Mouse (Mus musculus): Measurements from ENCODE around the gene Gbgt1. TPM values are rescaled to one million over a fixed set of nuclear protein-coding genes. Genes with fewer than 3 reads are reported as not detected.

Gbgt1 gene
- polyA plus RNA-seq, 1 experiment from 2014 or later: 1.2 TPM

GRCm38 (mm10) chr2:28513431-28514370, 17.0 kb downstream of the Gbgt1 start:
- H3K4me1 ChIP-seq (ENCODE audit: insufficient read depth, low read depth, low read length): peaks cover 17% of the 10 kb centered on the region; the same call in 1 of the 2 replicates
- peak; percentile 57 for DNase-seq (ENCODE audit: low spot score)
- H3K36me3 ChIP-seq (ENCODE audit: insufficient read depth, low read length): no peaks in the 10 kb centered on the region
- WGBS: 6% methylated on average over 38 of the region's 47 CpGs
- H3K9me3 ChIP-seq (ENCODE audit: low read length): no peaks in the 10 kb centered on the region
- peak overlapping the region; percentile 93 for H3K4me2 ChIP-seq (replicated peaks; ENCODE audit: low read depth, low read length)
- H3K4me3 ChIP-seq (ENCODE audit: low read depth, low read length): peak overlapping the region; percentile 52
- no peak for TF ChIP-seq EP300 (IDR thresholded peaks at IDR 0.05)
- no peak for TF ChIP-seq CTCF (IDR thresholded peaks at IDR 0.05)
- peak overlapping the region; percentile 52 for H3K9ac ChIP-seq (replicated peaks; ENCODE audit: low read depth)
- H3K27ac ChIP-seq (ENCODE audit: low read length): peak overlapping the region; percentile 78
- ATAC-seq: peak; percentile 21
- H3K27me3 ChIP-seq (replicated peaks; ENCODE audit: insufficient read depth, low read length): no peaks in the 10 kb centered on the region

GRCm38 (mm10) chr2:28514489-28514888, 17.8 kb downstream of the Gbgt1 start:
- H3K27me3 ChIP-seq (replicated peaks; ENCODE audit: insufficient read depth, low read length): no peaks in the 10 kb centered on the region
- no peaks in the 10 kb centered on the region for H3K36me3 ChIP-seq (ENCODE audit: insufficient read depth, low read length)
- ATAC-seq (0 out of 2 replicates have a peak, but pooled peaks have one; percentile 8), DNase-seq (ENCODE audit: low spot score) (peak; percentile 90)
- WGBS: 18% methylated on average over 5 of the region's 5 CpGs
- no peak overlapping the region for H3K9ac ChIP-seq (replicated peaks; ENCODE audit: low read depth)
- no peaks in the 10 kb centered on the region for H3K9me3 ChIP-seq (ENCODE audit: low read length)
- TF ChIP-seq EP300 (IDR thresholded peaks at IDR 0.05) (no peak), CTCF (IDR thresholded peaks at IDR 0.05) (peak; percentile 96)
- H3K27ac ChIP-seq (ENCODE audit: low read length): no peak overlapping the region
- H3K4me1 ChIP-seq (ENCODE audit: insufficient read depth, low read depth, low read length): peaks cover 17% of the 10 kb centered on the region; the same call in 1 of the 2 replicates
- peak overlapping the region; percentile 93 for H3K4me2 ChIP-seq (replicated peaks; ENCODE audit: low read depth, low read length)
- H3K4me3 ChIP-seq (ENCODE audit: low read depth, low read length): no peak overlapping the region; the same call in 1 of the 2 replicates

GRCm38 (mm10) chr2:28517206-28517909, 20.7 kb downstream of the Gbgt1 start:
- TF ChIP-seq EP300 (IDR thresholded peaks at IDR 0.05) (no peak), CTCF (IDR thresholded peaks at IDR 0.05) (peak; percentile 96)
- no peaks in the 10 kb centered on the region for H3K27me3 ChIP-seq (replicated peaks; ENCODE audit: insufficient read depth, low read length)
- H3K4me1 ChIP-seq (ENCODE audit: insufficient read depth, low read depth, low read length): peaks cover 17% of the 10 kb centered on the region; the same call in 1 of the 2 replicates
- H3K4me3 ChIP-seq (ENCODE audit: low read depth, low read length): no peak overlapping the region
- peak; percentile 78 for ATAC-seq
- H3K36me3 ChIP-seq (ENCODE audit: insufficient read depth, low read length): no peaks in the 10 kb centered on the region
- WGBS: 32% methylated on average over 5 of the region's 5 CpGs
- H3K27ac ChIP-seq (ENCODE audit: low read length): peak overlapping the region; percentile 66
- H3K4me2 ChIP-seq (replicated peaks; ENCODE audit: low read depth, low read length): no peak overlapping the region
- DNase-seq (ENCODE audit: low spot score): peak; percentile 96
- no peak overlapping the region for H3K9ac ChIP-seq (replicated peaks; ENCODE audit: low read depth)
- H3K9me3 ChIP-seq (ENCODE audit: low read length): no peaks in the 10 kb centered on the region

- ATAC-seq (no peak), DNase-seq (ENCODE audit: low spot score) (no peak)
- Histone ChIP-seq H3K4me1 (ENCODE audit: insufficient read depth, low read depth, low read length) (peaks cover 17% of the 10 kb centered on the region; the same call in 1 of the 2 replicates), H3K27ac (ENCODE audit: low read length) (no peak overlapping the region), H3K9ac (replicated peaks; ENCODE audit: low read depth) (no peak overlapping the region), H3K9me3 (ENCODE audit: low read length) (no peaks in the 10 kb centered on the region), H3K36me3 (ENCODE audit: insufficient read depth, low read length) (no peaks in the 10 kb centered on the region), H3K27me3 (replicated peaks; ENCODE audit: insufficient read depth, low read length) (no peaks in the 10 kb centered on the region), H3K4me3 (ENCODE audit: low read depth, low read length) (no peak overlapping the region), H3K4me2 (replicated peaks; ENCODE audit: low read depth, low read length) (no peak overlapping the region)
- 49% methylated on average over 2 of the region's 2 CpGs for WGBS
- no peak for TF ChIP-seq EP300 (IDR thresholded peaks at IDR 0.05)
- no peak for TF ChIP-seq CTCF (IDR thresholded peaks at IDR 0.05)
Observed at GRCm38 (mm10) chr2:28518231-28518630, 21.5 kb downstream of the Gbgt1 start.

GRCm38 (mm10) chr2:28520581-28520980, 23.9 kb downstream of the Gbgt1 start:
- Histone ChIP-seq H3K4me1 (ENCODE audit: insufficient read depth, low read depth, low read length) (peaks cover 24% of the 10 kb centered on the region), H3K36me3 (ENCODE audit: insufficient read depth, low read length) (no peaks in the 10 kb centered on the region), H3K27ac (ENCODE audit: low read length) (no peak overlapping the region), H3K4me3 (ENCODE audit: low read depth, low read length) (no peak overlapping the region), H3K9ac (replicated peaks; ENCODE audit: low read depth) (no peak overlapping the region), H3K9me3 (ENCODE audit: low read length) (no peaks in the 10 kb centered on the region), H3K4me2 (replicated peaks; ENCODE audit: low read depth, low read length) (no peak overlapping the region), H3K27me3 (replicated peaks; ENCODE audit: insufficient read depth, low read length) (no peaks in the 10 kb centered on the region)
- WGBS: 69% methylated on average over 5 of the region's 5 CpGs
- TF ChIP-seq CTCF (IDR thresholded peaks at IDR 0.05): no peak
- TF ChIP-seq EP300 (IDR thresholded peaks at IDR 0.05): no peak
- DNase-seq (ENCODE audit: low spot score) (no peak), ATAC-seq (no peak)

GRCm38 (mm10) chr2:28521571-28522151, 25.0 kb downstream of the Gbgt1 start:
- no peak for DNase-seq (ENCODE audit: low spot score)

More at GRCm38 (mm10) chr2:28521571-28522151, 25.0 kb downstream of the Gbgt1 start:
- no peak overlapping the region for H3K4me3 ChIP-seq (ENCODE audit: low read depth, low read length)
- ATAC-seq: no peak
- H3K27me3 ChIP-seq (replicated peaks; ENCODE audit: insufficient read depth, low read length): no peaks in the 10 kb centered on the region
- no peak overlapping the region for H3K9ac ChIP-seq (replicated peaks; ENCODE audit: low read depth)
- H3K9me3 ChIP-seq (ENCODE audit: low read length): no peaks in the 10 kb centered on the region
- WGBS: 72% methylated on average over 6 of the region's 6 CpGs
- H3K4me2 ChIP-seq (replicated peaks; ENCODE audit: low read depth, low read length): no peak overlapping the region
- peaks cover 34% of the 10 kb centered on the region for H3K4me1 ChIP-seq (ENCODE audit: insufficient read depth, low read depth, low read length)
- no peak for TF ChIP-seq CTCF (IDR thresholded peaks at IDR 0.05)
- TF ChIP-seq EP300 (IDR thresholded peaks at IDR 0.05): no peak
- H3K27ac ChIP-seq (ENCODE audit: low read length): no peak overlapping the region
- no peaks in the 10 kb centered on the region for H3K36me3 ChIP-seq (ENCODE audit: insufficient read depth, low read length)

All from lung, postnatal 0 days (tissue).